Mouse (Mus musculus): ENCODE measurements around the gene Oit3.
"Not testable (repeated sequence)": the region's sequence is repeated elsewhere in the genome, so short reads cannot be mapped to it uniquely, and the experiment has no call there.

Oit3 gene

GRCm38 (mm10) chr10:59426371-59426770 is 15.2 kb downstream of the Oit3 start:
- DNase-seq = peak in 1 of 2 experiments; percentile 39

GRCm38 (mm10) chr10:59425369-59425768 is 16.2 kb downstream of the Oit3 start:
- peak; percentile 69 to 85 for DNase-seq

- DNase-seq = peak in 1 of 2 experiments; percentile 42
These were observed 17.1 kb downstream of the Oit3 start for GRCm38 (mm10) chr10:59424453-59424852.

GRCm38 (mm10) chr10:59419516-59419915 is 22.1 kb downstream of the Oit3 start:
- no peak for DNase-seq

- DNase-seq = no peak
These were observed 25.0 kb downstream of the Oit3 start for GRCm38 (mm10) chr10:59416623-59417022.

DNA sequence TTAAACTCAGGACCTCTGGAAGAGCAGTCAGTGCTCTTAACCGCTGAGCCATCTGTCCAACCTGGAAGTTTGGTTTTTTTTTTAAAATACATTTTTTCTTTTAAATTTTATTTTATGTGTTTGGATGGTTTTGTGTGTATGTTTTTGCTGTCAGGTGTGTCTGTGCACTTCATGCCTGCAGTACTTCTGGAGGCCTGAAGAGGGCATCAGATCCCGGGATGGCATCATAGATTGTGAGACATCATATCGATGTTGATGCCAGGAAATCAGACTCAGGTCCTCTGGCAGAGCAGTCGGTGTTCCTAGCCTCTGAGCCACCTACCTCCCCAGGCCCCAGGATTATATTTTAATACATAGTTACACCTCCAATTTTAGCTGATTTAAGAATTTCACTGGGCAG is 27.9 kb downstream of the Oit3 start:
- no peak for DNase-seq

DNA sequence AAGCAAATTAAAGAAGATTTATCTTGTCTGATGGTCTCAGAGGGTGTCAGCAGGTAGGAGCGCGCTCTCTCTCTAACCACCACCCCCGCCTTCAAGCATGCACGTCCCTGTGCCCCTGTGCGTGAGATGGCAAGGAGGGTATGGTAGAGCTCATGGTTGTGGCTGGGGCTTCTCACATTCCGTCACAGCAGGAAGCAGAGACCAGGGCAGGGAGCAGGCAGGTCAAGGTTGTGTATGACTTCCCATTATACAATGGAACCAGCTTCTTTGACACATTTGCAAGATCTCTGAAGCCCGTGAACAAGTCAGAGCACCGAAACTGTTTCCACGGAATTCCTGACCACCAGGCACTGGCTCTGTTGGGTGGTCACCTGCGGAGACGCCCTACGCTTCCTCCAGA is 31.3 kb downstream of the Oit3 start:
- no peak for DNase-seq

- DNase-seq = no peak
These were observed 33.1 kb downstream of the Oit3 start for GRCm38 (mm10) chr10:59408499-59408898.

DNA sequence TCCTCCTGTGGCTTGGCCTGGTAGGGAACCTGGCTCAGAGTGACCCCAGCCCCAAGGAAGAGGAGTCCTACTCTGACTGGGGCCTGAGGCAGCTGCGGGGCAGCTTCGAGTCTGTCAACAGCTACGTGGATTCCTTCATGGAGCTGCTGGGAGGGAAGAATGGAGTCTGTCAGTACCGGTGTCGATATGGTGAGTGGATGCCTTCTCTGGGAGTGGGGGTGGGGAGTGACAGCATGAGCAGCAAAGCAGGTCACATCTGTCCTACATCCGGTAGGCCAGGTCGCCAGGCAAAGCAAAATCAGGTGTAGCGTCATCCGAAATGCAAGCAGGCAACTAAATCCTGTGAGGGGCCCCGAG is 37.8 kb downstream of the Oit3 start:
- DNase-seq = no peak

- no peak for DNase-seq
These were observed 38.4 kb downstream of the Oit3 start, which contains the start of gene Pla2g12b for GRCm38 (mm10) chr10:59402899-59403792. Gene Pla2g12b, plus strand, starts transcription at chr10:59403660.

DNA sequence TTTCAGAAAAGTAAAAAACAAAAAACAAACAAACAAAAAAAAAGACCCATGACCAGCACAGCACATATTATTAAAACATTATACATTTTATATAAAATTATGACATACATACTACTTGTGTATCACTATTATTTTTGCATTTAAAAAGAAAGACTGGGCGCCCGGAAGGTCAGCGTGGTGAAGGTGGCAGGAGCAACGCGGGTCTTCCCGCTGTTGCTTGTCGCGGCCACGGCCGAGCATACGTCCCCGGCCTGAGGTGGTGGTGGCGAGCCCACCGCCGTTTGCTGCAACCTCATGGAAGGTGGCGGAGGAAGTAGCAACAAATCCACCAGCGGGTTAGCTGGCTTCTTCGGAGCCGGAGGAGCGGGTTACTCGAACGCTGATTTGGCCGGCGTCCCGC is 46.1 kb downstream of the Oit3 start, which contains the start of gene Gm10273:
Gene Gm10273, plus strand, starts transcription at position 172 of the 400 bp plus-strand sequence.
- DNase-seq = not testable (repeated sequence)

GRCm38 (mm10) chr10:59391907-59392306 is 49.7 kb downstream of the Oit3 start:
- DNase-seq = no peak

GRCm38 (mm10) chr10:59389652-59390051 is 51.9 kb downstream of the Oit3 start:
- DNase-seq = no peak

DNA sequence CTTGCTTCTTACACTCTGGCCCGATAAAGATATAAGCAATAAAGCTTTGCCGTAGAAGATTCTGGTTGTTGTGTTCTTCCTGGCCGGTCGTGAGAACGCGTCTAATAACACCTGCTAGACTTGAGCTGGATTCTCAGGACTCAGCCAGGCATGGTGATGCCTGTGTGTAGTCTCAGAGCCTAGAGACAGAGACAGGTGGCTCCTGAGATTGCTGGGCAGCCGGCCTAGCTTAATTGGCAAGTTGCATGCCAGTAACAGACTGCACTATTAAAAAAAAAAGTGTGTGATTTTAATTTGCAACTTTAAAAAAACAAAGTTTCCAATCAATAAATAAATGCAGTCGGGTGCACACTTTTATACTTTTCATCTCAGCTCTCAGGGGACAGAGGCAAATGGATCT is 54.6 kb downstream of the Oit3 start:
- DNase-seq = no peak

GRCm38 (mm10) chr10:59381563-59381962 is 60.0 kb downstream of the Oit3 start:
- DNase-seq = not testable (repeated sequence)

DNA sequence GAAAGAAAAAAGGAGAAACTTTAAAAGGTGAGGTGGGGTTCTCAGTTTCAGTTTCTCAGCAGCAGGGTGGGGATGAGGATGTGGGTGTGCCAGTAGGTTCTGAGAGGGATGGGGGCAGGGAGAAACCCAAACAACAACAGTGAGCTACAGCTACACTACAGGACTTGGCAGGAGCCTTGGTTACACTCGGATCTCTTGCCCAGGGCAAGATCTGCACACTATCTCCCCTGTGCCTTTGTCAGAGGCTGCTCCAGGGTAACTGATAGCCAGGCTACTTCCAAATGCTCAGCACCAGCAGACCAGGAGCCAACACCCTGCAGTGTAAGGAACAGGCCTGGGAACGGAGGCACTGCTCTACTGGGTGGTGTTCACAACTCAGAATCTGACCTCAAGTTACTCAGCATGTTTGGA is 61.2 kb downstream of the Oit3 start:
- DNase-seq = no peak

- DNase-seq = no peak
These were observed 61.7 kb downstream of the Oit3 start for GRCm38 (mm10) chr10:59379927-59380326.

DNA sequence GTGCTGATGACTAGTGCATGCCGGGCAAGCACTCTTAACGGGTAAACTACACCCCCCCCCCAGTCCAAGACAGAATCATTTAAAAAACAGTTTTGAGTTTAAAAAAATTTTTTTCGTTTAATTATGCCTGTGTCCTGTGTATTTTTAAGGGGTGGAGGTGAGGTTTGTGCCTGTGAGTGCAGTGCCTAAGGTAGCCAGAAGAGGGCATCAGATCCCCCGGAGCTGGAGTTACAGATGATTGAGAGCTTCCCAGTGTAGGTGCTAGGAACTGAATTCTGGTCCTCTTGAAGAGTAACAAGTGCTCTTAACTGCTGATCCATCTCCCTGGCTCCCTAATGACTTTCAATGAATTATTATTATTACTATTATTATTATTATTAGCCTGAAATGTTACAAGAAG is 62.9 kb downstream of the Oit3 start:
- no peak for DNase-seq

DNA sequence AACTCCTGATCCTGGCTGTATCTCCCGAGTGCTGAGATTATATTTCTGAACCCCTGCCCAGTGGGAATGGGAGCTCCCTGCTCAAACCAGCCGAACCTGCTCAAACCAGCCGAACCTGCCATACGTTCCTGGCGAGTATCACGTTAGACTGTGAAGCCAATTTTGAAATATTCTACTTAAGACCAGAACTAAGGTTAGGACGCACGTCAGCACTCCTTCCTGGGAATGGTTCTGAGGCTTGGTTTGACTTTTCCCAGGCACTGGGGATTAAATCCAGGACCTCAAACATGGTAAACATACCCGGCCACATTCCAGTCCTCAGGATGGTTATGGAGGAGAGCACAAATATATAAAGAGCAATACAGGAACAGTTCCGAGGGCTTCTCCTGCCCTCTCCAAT is 63.7 kb downstream of the Oit3 start:
- no peak for DNase-seq

Data from kidney, postnatal 36 days (tissue).